Mouse (Mus musculus) E14TG2a.4 (cell line): ENCODE measurements around the gene Aars.

Source experiments
- CTCF ChIP-seq: conservative IDR thresholded peaks from 2 replicates; pipeline ENCODE4 v1.5.1; 2014; ENCODE audit warnings: low read length
- NANOG ChIP-seq: IDR thresholded peaks from 2 replicates; pipeline ENCODE4 v1.6.1; 2014; ENCODE audit warnings: borderline replicate concordance, low read length, mixed read lengths

- no peak for TF ChIP-seq CTCF
- TF ChIP-seq NANOG = no peak
Observed at GRCm38 (mm10) chr8:110997547-110998531, 35.1 kb upstream of the Aars start, which contains the start of gene Ddx19a.
